Mouse (Mus musculus): ENCODE results near the gene Pik3cb.

The Pik3cb gene

DNA sequence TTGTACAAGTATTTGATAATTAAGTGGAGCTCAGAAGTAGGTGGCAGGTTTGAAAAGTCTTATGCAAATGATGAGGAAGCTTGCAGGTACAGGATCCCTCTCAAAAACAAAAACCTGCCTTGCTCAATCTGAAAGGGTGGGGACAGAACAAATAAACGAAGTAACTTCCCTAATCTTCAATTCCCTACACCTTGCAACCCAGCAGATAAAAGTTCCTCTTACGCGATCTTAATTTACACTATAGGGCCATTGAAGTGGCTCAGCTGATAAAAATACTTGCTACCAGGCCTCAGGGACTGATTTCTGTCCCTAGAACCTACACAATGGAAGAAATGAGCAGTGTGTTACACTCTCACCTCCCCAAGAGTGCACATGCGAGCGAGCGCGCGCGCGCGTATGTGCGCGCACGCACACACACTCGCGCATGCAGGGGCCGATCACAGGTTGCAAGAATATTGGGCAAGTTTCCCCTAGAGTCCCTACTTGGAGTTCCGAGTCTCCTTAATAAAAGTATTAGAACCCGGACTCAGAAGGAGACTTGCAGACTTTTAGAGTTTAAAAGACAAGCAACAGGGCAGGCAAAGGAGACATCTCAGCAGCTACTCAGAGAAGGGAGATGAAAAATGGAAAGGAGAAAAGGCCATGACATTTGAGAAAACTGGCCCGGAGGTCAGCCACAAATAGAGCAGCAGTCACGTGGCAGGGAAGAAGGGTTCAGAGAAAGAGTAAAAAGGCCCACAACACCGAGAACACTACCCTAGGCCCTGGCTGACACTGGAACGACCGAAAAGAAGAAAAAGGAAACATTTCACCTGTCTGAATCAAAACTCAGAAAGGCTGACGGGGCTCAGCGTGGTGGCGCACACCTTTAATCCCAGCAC lies 6.7 kb upstream of the Pik3cb start:
- DNase-seq (ENCODE audit: low read depth, low spot score): no peak

DNA sequence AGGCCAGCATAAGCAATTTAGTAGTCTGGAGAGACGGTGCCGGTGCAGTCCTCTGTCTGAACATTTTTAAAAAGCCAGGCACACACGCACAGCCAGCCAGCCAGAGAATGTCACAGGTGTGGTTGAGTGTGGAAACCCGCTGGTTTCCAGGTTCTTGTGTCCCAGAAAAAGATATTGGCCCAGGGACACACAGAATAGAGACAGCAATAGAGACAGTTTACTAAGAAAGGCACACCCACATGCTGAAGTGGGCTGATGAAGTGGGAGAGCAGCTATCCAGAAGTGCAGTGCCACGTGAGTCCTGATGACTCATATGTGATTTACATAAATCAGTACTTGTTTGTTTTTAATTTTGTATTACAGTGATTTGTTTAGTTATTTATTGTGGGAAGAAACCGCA lies 5.3 kb upstream of the Pik3cb start:
- DNase-seq (ENCODE audit: low read depth, low spot score): no peak

DNA sequence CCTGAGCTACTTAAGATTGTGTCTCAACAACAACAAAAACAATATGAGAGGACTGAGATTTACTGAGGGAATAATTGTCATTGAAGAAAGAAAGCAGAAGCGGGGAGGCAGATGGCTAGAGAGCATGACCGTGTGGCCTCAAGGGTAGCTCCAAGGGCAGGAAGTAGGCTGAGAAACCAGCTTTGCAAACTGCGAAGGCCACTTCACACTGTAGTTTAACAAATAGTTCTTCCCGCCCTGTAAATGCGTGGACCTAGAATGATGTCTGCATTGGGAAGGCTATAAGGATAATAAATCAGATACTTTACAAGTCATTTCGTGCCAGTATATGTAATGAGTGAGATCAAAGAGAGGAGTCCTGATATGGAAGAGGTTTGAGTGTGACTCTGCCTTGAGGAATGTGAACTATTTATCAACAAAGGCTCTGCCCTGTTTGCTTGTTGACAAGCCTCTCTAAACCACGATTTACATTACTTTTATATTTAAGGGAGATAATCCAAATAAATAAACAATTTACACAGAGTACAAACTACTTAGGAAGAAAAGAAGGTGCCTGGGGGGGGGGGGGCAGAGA lies 4.1 kb upstream of the Pik3cb start:
- no peak for DNase-seq (ENCODE audit: low read depth, low spot score)

DNA sequence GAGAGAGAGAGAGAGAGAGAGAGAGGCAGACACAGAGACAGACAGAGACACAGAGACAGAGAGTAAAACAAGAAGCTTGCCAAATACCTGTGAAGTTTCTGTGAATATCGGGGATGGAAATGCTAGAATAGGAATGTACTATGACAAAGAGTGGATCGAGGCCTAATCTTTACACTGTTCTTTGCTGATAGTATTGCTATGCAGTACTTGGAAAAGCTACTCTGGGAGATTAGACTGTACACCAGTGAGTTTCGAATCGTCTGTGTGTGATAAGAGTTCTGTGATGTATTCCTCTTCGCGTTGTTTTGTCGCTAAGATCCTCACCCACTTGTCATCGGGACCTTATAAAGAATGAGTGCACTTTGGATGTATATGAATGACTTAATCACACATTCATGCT lies 1.2 kb upstream of the Pik3cb start:
- DNase-seq (ENCODE audit: low read depth, low spot score): no peak

DNA sequence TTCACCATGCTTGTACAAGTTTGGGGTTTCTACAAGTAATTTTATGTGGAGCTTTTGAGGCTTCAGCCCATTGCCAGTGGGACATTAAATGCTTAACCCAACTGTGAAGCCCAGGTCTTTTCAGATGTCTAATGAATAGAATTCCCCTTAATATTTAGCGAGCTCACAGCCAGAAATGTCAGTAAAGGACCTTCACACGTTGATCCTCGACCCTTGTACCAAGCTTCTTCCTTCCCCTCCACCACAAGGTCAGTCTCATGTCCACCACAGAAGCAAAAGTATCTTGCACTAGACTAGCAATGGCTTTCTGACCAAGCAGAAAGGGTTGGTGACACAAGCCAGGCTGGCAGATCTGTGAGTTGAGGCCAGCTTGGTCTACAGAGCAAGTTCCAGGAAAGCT lies 750 bp upstream of the Pik3cb start:
- no peak for DNase-seq (ENCODE audit: low read depth, low spot score)

DNA sequence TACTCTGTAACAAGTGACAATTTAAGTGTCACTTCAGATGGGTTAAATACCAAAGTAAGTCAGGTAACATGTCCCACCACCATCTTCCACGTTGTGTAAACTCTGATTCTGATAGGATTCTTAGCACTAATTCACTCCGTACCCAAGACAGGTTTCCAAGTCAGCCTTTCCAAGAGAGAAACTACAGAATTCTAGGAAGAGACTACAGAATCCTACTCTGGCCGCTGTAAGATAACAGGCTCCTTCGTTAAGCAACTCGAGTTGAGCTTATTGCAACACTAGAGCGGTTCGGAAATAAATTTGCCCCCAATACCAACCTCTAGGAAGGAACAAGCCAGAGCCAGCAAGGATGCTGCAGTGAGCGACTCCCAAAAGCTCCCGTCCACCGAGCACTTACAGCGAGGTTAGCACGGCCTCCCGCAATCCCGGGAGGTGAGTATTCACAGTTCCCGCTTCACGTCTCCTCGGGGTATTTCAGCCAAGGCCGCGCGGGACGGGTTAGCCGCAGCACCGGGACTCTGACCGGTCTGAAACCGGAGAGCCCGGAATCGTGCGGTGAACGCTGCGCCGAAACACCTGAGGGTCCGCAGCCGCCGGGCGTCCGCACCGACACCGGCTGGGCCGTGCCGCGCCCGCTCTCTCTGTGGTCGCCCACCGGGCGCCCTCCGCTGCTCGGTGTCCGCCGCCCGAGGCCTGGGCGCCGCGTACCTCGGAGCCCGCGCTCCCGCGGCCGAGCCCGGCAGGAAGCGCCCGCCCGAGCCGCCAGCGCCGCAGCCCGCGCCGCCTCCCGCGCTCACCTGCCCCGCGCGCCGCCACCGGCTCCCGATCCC lies 1.0 kb downstream of the Pik3cb start:
- no peak for DNase-seq (ENCODE audit: low read depth, low spot score)

DNA sequence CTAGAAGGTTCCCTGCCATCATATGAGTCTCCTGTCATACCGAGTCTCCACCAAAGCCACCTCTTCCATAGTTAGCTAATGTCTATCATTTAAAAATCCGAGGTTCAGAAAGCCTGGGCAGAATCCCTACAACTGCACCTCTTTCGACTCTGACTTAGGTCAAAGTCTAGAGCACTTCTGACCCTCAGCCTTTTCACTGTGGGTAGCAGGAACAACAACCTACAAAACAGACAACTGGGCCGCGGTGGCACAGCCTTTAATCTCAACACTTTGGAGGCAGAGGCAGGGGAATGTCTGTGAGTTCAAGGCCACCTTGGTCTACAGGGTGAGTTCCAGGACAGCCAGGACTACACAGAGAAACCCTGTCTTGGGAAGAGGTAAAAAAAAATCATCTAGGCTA lies 3.1 kb downstream of the Pik3cb start:
- DNase-seq (ENCODE audit: low read depth, low spot score): no peak

DNA sequence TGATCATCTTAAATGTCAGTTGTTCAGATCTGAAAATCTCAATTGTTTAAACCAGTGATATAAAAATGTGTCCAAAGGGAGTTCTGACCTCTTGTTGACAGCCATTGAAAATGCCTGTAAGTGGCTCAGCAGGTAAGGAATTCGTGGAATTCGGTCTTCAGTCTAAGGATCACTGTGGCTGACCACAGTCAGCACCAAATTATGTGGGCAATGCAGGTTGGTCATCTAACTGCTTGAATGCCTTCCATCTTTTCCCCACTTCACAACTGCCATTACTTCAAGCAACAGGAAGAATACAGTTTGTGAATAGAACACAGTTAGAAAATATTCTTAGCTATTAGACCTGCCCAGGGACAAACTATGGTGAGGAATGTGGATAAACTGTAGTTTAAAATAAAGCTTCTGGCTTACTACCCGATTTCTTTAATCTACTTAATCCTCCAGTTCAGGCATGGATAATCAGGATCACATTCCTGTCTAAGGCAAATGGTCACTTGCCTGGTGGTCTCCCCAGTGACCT lies 8.4 kb downstream of the Pik3cb start:
- no peak for DNase-seq (ENCODE audit: low read depth, low spot score)

DNA sequence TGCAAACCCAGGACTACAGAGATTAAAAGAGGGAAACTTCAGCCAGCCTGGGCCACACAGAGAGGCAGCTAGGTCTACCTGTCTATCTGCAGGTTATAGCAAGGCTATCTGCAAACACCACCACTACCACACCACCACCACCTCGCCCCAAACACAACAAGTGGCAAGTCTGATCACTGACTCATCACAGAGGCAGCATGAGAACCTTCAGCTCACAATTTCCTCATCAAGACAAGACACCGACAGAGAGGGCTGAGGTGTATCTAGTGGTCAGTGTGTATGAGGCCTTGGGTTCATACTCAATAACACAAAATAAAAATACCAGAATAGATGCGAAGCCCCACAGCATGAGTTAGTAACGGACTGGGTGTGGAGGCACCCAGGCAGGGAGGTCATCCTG lies 9.3 kb downstream of the Pik3cb start:
- DNase-seq (ENCODE audit: low read depth, low spot score): no peak

DNA sequence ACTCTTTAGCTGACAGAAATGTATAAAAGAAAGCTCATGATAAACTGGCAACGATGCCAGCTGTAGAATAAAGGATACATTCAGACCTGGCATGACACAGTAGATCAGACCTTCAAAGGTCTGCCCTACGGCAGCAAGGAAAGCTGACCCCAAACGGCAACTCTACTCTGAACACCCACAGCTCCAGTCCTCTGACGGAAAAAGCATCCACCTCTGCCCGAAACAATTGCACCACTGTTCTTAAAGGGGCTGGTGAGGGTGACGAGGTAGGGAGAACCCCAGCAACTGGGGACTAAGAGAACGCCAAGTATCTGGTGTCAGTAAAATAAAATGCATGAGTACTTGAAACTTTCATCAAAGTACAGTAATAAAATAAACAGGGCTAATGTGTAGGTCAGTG lies 12.8 kb downstream of the Pik3cb start:
- DNase-seq (ENCODE audit: low read depth, low spot score): no peak

DNA sequence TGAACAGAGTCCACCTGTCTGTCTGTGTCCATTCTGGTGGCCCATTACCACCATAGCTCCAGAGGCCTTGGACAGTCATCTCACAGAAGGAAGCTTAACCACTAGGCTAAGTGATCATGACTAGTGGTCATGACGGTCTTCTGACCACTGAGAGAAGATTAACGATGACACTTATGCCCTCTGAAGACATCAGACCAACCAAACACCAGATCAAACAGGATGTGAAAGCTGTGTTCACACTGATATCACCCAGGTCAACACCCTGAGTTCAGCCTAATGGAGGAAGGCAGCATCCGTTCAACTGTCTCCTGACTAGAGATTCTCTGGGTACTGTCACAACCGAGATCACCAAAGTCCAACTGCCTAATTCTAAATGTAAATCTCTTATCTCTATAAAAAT lies 17.7 kb downstream of the Pik3cb start:
- DNase-seq (ENCODE audit: low read depth, low spot score): no peak

DNA sequence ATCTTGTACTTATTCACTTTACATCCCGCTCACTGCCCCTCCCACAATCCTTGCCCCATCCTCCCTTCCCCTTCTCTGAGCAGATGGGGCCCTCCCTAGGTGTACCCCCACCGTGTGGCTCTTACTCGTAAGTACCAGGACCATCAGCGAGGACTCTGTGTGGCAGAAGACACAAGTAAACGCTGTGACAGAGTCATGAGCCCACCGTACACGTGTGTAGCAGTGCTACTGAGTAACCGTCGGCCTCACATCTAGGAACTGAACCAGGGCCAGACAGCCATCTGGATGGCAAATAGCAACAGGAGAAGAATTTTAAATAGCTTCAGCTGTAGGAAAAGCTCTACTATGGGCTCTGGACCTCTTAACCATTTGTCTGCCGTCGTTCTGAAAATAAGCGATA lies 28.0 kb downstream of the Pik3cb start:
- no peak for DNase-seq (ENCODE audit: low read depth, low spot score)

DNA sequence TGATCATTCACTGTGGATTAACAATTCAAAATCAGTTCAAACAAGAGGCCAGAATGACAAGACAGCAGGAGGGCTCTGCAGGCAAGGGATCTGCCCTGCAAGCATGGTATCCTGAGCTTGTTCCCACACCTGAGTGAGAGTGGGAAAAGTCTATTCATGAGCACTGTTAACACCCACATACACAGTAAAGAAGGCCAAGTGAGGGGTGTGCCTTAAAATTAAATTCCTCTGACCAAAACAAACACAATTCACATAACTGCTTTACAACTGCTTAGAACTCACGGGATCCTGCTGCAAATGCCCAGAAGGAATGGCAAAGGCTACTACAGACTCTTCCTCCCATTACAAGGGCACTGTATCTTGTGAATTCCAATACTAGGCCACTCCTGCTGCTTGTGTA lies 29.3 kb downstream of the Pik3cb start:
- no peak for DNase-seq (ENCODE audit: low read depth, low spot score)

DNA sequence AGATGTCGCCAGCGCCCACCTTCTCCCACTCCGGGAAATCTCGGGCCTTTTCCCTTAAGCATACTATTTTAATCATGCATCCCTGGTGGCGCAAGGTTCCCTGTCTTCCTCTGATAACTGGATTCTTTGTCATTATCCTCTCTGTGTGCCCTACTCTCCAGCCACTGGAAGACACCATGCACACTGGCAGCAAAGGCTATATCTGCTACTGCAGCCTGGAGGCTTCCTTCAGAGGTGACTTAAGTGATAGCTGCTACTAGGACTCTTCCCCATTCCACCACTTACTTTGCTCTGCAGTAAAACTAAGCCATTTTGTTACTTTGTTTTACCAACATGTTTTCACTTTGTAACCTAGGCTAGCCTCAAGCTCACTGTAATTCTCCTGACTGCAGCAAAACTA lies 30.2 kb downstream of the Pik3cb start:
- DNase-seq (ENCODE audit: low read depth, low spot score): no peak

DNA sequence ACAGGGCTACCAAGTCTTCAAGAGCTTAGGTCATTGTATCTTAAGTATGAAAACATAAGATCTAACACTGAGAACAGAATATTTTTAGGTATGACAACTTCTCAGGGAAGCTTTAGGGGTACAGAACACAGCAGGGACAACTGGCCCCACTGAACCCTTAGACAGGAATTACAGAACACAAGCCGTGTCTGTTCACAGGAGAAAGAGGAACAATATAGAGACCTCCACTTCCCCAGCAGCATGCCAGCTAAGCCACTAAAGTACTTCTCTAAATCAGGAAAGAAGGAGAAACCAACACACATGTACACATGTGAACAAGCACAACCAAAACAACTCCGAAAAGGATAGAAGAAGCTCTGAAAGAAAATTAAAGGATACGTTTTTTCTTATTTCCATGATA lies 30.8 kb downstream of the Pik3cb start:
- DNase-seq (ENCODE audit: low read depth, low spot score): no peak

DNA sequence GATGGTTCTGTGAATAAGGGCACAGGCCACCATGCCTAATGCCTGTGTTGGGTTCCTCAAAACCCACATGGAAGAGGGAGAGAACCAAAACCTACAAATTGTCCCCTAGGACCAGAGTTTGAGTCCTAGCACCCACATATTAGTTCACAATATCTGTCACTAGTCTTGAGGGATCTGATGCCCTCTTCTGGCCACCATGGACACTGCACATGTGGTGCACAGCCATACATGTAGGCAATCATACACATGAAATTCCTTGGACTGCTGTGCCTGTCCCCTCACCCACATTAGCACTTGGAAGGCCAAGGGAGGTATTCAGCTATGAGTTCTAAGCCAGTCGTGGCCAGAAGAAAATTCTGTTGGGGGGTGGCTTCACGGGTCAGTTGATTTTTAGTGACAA lies 36.0 kb downstream of the Pik3cb start:
- DNase-seq (ENCODE audit: low read depth, low spot score): no peak

DNA sequence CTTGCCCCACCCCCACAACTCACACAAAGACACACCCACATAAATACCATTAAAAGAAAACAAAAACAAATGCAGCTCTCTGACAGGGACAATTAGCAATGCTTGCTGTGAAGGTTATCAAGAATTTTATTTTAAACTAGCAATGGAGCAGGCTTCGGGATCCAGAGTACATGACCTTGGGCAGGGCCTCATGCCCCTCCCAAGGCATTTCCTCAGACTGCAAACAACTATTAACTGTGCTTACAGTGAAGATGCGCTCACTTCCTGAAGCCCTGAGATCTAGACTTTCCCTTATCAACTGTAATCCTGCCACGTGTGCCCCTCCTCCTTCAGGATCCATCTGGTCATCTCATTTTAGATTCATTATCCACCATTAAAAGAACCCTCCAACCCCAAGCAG lies 36.6 kb downstream of the Pik3cb start:
- no peak for DNase-seq (ENCODE audit: low read depth, low spot score)

DNA sequence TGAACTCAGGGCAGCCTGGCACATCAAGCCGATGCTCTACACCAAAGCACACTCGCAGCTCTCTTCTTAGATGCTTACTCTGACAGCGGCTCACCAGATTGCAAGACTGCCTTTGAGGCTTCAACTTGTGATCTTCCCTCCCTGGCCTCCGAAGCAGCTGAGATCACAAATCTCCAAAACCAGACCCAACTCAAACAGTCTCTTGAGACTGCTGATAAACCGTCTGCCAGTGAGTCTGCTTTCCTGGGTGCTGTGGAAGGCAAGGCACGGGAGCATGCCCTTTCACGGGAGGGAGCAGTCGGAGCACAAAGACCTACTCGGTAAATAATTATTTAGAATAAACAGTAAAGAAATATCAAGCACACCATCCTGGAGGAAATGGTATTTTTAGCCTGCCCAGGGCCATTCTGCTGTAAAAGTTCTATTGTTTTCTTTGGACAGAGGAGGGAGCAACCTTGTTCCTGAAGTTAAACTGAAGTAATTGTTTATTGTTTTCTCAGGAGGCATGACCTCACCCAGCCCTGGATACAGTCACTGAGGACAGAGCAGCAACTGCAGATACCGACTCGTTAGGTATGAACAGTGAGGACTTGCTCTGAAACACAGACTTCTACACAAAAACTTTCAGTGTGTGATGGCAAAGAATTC lies 41.8 kb downstream of the Pik3cb start:
- DNase-seq (ENCODE audit: low read depth, low spot score): no peak

DNA sequence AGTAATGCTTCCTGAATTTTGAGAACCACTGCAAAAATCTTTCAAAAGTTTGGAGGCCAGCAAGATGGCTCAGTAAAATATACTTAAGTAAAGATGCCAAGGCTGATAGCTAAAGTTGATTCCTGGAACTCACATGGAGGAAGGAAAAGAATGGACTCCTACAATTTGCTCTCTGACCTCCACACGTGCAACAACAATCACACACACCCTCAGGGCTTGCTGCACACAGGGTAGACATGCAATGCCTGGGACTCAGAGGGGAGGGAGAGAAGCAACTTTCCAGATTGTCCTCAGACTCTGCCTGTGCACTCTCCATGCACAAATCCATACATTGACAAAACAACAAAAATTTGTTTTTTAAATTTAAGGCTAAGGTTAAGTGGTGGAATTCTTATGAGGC lies 42.8 kb downstream of the Pik3cb start:
- no peak for DNase-seq (ENCODE audit: low read depth, low spot score)

DNA sequence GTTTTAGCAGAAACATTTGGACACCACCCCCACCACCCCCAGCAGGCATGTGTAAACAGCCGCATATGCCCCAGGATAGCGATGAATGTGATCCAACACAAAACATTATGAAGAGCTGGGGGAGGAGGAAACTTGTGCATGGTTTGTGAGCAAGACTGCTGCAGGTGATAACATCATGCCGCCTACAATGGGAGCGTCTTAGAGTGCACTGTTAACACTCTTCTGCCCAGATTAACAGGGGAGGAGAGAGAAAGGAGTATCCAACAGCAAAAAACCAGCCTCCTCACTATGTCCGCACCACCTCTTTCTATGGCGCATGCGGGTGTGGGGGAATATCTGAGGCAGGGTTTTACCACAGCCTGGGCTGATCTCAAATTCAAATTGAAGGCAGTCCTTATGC lies 45.2 kb downstream of the Pik3cb start:
- no peak for DNase-seq (ENCODE audit: low read depth, low spot score)

DNA sequence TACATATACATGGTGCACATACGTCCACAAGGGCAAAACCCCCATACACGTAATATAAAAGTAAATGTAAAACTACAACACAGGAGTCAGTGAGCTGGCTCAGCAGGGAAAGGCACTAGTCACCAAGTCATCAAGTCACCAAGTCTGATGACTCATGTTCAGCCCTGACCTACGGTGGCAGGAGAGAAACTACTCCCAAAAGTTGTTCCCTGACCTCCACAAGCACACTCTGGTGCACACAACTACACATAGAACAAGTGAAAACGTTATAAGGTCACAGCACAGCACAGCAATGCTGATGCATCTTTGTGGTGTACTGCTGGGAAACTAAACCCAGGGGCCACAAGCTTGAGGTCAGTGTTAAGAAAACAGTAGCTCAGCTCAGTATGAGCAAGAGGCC lies 49.9 kb downstream of the Pik3cb start:
- DNase-seq (ENCODE audit: low read depth, low spot score): no peak

DNA sequence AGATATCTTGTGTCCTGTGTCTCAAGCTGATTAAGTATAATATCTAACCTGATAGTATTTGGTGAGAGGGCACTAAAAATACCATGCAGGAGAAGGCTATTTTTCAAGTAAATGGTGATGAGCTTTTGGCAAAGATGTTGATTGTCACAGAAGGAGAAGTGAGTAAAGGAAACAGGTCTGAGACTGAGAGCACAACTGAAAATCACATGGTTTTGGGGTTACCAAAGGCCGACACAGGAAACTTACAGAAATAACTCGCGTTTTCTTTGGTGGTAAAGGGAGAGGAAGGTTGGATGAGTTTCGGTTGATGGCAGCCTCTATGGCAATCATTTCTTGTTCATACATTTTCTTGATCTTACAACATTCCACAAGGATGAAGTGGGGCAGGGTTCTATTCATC lies 50.5 kb downstream of the Pik3cb start:
- DNase-seq (ENCODE audit: low read depth, low spot score): no peak

All from WW6 (cell line).